Mouse (Mus musculus) G1E (cell line): ENCODE results near the gene Olfr64.

Experiments used
- CTCF ChIP-seq: IDR thresholded peaks from 2 replicates; pipeline ENCODE4 v1.5.1; 2012; ENCODE audit warnings: low read depth, low read length, inconsistent platforms, mixed read lengths
- POLR2AphosphoS5 ChIP-seq: IDR thresholded peaks from 2 replicates; pipeline ENCODE4 v1.6.1; 2012; ENCODE audit warnings: low read depth, low read length, inconsistent platforms; ENCODE audit not compliant: insufficient replicate concordance
- TAL1 ChIP-seq: conservative IDR thresholded peaks from 2 replicates; pipeline ENCODE4 v1.6.1; 2012; ENCODE audit warnings: low read depth, low read length, inconsistent platforms, mixed read lengths

DNA sequence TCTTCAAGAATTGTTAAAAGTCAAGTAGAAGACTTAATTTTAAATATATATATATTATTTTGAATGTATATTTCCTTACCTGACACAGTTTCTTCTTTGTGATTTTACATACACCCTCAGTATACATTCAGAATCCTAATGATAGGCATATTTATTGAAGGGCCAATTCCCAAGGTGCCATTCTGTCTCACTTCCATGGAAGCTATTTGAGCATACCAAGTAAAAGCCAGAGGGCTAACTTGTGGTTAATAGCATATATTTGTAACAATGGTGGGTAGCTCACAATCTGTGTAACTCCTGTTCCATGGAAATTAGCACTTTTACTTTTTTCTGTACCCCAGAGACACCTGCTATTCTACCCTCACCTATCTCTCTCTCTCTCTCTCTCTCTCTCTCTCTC is 8.1 kb downstream of the Olfr64 start, which contains the start of gene Olfr66:
- TF ChIP-seq CTCF (no peak), TAL1 (no peak), POLR2AphosphoS5 (no peak)
